Mouse (Mus musculus): Measurements from ENCODE around the gene Gm6096.

DNA sequence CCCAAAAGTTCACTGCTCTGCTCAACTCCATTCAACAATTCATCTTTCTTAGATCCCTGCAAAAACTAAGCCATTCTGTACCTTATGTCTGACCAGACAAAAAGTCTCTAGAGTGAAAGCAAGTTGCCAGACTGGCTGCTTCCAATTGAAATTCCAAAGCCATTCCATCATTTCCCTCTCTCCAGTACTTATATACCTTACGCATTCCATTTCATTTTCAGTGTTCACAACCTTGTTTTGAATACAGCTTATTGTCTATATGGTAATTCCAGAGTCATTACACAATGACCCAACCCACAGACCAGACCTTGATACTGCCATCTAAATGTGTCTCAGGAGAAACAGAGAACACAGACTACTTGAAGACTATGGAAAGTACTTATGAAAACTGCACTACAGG, 17.6 kb downstream of the Gm6096 start:
- no peak for TF ChIP-seq CTCF (conservative IDR thresholded peaks at IDR 0.05; ENCODE audit: low read length)
- TF ChIP-seq NANOG (IDR thresholded peaks at IDR 0.05; ENCODE audit: borderline replicate concordance, low read length), result no peak

Data from E14TG2a.4 (cell line).